Mouse (Mus musculus) T-helper 1 cell (primary cell): ENCODE data around the gene Rreb1.

Experiments used
- in situ Hi-C: fragments of 300-600 bp; cut with MboI, MseI; formaldehyde crosslinking; loops from one replicate; pipeline ENCODE4 v1.15.1; 2025; ENCODE audit warnings: high pct_unique_total_duplicates

Gene Rreb1

DNA sequence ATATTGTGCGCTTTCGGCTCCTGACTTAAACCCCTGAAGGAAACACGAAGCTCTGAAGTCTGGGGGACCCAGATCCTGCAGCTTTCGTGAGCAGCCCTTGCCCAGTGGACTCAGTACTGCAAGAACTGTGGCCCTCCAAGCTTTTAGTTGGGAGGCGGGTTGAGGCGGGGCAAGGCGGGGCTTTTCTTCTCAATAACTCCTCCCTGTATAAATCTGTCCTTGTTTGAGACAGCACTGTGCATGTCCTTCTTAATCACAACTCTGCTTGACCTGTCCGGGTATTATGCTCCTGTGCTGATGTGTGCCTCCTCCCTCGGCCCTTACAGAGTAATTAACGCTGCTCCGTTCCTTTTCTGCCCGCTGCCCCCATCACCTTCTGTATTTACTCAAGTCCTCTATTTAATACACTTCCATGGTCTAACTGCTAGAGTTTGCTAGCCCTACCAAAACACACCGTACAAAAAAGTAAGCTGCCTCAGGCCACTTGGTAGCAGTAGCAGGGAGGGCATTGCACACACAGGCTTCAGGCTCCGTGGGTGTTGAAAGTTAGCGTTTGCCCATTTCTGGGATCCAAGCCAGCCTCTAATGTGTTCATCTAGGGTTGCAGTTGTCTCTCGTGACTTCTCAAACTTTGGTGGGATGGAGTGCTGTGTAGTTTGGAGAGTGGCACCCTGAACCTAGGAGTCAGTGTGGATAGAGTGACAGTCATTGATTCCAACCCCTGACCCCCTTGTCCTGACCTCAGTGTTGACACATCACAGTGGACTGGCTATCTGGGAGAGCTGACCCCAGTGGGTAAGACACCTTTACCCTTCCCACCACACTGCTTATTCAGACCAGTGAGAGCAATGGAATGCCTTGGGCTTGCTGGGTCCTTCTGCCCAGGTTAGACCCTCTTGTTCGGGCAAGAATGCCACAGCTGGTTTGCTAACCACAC lies 164.0 kb downstream of the Rreb1 start:
- in situ Hi-C loops, result no loop called here

DNA sequence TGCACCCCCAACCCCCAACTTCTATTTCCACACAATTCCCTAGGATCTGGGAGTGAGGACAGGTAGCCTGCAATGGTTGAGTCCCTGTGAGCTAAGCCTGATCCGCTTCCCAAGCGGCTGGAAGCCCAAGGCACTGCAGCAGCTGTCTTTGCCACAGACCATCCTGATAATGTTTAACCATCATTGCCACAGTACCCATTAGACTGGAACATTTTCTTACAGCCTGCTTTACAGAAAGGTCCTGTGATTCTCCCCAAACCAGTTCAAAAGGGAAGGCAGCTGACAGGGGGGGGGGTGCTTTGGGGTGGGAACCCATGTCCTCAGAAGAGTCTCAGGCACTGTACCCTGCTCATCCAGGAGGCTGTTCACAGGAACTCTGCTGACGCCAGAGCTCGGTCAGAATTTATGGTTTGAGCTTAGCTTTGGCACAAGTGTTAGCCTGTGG lies 164.7 kb downstream of the Rreb1 start:
- in situ Hi-C loops, result no loop called here

GRCm38 (mm10) chr13:37943466-37943865 lies 165.3 kb downstream of the Rreb1 start:
- in situ Hi-C loops, result no loop called here

DNA sequence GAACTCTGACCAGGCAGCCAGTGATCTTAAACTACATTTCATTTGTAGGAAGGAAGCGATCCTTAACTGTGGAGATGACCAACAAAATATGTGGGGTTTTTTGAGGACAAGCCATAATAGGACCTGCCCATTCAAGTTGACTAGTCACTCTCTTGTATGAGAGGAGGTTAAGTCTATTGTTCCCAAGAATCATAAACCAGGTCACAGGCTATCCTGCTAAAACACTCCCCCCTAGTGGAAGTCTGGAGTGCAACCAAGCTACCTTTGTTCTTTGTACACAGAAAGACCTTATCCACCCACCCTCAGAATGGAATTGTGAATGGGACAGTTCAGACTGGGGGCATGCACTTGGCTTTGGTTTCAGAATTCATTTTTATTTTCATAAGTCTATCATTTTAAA lies 166.1 kb downstream of the Rreb1 start:
- in situ Hi-C loops, result no loop called here

DNA sequence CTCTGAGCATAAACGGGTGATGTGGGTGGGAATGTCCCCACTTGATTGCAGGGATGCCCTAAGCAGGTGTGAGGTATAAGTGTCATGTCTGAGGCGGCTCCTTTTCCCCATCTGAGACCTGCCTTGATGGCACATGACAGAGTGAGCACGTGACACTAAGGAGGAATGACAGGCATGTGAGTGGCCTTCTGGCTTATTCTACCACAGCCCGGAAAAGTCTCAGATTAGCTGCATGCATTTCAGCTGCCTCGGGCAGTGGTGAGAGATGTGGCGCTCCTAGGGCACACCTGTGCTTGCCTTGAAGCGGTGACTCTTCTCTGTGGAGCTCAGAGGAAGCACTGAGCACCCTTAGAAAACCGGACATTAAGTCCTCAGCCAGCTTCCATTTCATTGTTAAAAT lies 167.2 kb downstream of the Rreb1 start:
- in situ Hi-C loops, result no loop called here

DNA sequence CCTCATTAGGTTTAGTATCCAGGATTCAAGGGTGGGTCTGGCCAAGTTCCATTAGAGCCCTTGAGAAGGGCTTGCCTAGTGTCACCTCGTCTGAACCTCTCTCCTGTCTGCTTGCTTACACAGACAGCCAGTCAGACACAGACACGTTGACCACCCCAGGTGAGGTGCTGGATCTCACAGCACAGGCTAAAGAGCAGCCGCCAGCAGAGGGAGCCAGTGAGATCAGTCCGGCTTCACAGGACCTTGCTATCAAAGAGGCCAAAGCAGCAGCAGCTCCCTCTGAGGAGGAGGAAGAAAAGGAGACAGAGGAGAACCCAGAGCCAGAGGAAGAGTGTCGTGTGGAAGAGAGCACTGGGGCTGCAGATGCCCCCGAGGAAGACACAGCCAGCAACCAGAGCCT lies 168.5 kb downstream of the Rreb1 start:
- in situ Hi-C loops, result no loop called here

DNA sequence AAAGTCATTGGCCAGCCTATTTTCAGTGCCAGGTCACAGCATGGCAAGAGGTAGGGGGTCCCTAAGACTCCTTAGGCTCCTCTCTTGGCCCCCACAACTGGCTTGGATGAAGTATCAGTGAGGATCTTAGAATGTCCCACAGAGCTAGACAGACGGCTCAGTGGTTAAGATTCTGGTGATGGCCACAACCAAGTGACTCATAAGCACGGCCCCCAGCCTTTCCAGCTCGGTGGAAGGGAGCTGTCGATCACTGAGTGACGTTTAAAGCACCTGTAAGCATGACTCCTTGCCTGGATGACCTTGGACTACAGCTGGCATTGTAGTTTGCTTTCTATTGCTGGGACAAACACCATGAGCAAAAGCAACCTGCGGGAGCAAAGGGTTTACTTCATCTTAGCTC lies 174.8 kb downstream of the Rreb1 start:
- in situ Hi-C loops, result loop anchor here (10.0 kb wide), 1 partner anchor 418 kb away; no protein-coding TSS in a partner anchor

DNA sequence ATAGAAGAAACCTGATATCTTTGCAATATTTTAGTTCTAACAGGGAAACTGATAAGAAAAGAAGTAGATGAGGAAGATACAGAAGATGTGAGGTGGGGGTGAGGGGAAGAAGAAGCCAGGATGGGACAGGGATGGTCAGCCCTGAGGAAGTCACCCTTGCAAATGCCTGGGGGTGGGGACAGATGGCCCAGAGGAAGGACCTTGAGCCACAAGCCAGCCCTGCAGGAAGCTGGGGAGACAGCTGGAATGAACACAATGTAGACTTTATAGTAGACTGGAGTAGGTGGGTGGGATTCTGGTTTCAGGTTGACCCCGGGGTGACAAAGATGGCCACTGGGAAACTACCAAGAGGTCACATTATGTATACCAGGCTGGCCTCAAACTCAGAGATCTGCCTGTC lies 176.1 kb downstream of the Rreb1 start:
- in situ Hi-C loops, result loop anchor here (10.0 kb wide), 1 partner anchor 420 kb away; no protein-coding TSS in a partner anchor

- in situ Hi-C loops, result loop anchor here (10.0 kb wide), 1 partner anchor 424 kb away; no protein-coding TSS in a partner anchor
Measured at GRCm38 (mm10) chr13:37958498-37959238, 180.5 kb downstream of the Rreb1 start.

DNA sequence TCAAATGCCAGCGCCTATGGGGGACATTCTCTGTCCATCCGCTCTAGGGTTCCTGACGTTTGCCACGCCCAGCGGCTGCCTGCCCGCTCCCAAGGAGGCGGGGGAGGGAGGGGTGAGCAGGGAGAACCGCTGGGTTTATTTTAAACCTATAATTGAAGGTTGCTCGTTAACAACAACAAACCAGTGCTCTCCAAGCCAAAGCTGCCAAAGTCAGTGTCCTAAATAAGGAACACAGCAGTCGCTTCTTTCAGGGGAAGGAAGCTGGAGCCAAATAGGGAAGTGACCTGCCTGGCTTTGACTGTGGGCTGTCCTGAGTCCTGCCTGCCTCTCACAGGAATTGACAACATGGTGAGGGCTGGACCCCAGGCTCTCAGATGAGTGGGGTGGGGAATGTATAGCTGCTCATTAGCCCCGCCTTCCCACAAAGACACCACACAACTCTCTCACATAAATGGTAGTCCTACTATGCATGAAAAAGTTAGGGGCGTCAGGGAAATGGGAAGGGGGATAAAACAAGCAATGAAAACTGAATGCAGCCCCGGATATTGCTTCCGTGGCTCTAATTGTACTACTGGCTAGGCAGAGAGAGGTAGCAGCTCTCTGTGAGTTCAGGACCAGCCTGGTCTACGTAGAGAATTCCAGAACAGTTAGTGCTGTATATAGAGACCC lies 181.2 kb downstream of the Rreb1 start:
- in situ Hi-C loops, result loop anchor here (10.0 kb wide), 1 partner anchor 425 kb away; no protein-coding TSS in a partner anchor

DNA sequence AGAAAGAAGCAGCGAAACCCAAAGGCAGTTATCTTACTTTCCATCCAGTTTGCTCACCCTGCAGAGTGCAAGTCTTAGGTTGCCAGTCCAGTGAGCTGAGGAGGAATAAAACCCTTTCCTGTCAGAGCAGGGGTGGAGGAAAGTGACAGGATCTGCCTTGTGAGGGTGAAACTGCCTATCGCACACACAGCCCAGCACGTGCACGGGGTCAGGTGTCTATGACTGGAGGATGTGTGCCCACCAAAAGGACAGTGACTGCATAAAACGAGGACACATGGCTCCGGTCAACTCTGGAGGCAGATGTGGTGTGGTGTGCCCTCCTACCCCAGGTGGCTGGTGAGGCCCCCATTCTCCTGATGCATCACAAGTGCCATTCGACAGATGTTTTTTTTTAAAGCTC lies 181.7 kb downstream of the Rreb1 start:
- in situ Hi-C loops, result loop anchor here (5.0 to 10.0 kb wide), 2 partner anchors 425 to 508 kb away; no protein-coding TSS in a partner anchor

- in situ Hi-C loops, result loop anchor here (5.0 kb wide), 1 partner anchor 510 kb away; no protein-coding TSS in a partner anchor
Measured at GRCm38 (mm10) chr13:37962541-37962940, 184.3 kb downstream of the Rreb1 start.

DNA sequence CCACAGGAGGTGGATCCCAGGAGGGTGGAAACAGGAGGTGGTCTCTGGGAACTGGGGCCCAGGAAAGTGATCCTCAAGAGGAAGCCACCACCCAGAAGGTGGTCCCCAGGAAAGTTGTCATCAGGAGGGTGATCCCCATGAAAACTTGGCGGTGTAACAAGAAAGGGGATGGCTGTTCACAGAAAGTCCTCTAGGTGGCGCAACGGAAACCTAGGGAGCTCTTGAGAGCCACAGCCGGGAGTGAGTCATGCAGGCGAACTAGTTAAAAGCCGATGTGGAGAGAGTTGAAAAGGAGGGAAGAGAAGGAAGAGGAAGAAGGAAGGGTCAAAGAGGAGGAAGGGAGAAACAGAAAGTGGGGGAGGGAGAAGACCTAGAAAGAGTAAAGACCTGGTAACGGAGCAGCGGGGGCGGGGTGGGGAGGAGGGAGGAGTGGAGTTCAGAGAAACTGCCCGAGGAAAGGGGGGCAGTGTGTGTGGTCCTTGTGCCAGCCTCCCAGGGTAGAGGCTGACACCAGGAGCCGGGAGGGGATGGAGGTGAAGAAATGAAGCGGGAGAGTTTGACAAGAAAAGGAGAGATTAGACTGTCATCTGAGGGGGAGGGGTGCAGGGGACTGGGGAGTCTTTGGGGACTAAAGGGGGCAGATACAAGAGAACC lies 185.3 kb downstream of the Rreb1 start:
- in situ Hi-C loops, result loop anchor here (5.0 kb wide), 1 partner anchor 511 kb away; no protein-coding TSS in a partner anchor

GRCm38 (mm10) chr13:37964128-37965087 lies 186.2 kb downstream of the Rreb1 start:
- in situ Hi-C loops, result loop anchor here (5.0 kb wide), 1 partner anchor 512 kb away; no protein-coding TSS in a partner anchor

DNA sequence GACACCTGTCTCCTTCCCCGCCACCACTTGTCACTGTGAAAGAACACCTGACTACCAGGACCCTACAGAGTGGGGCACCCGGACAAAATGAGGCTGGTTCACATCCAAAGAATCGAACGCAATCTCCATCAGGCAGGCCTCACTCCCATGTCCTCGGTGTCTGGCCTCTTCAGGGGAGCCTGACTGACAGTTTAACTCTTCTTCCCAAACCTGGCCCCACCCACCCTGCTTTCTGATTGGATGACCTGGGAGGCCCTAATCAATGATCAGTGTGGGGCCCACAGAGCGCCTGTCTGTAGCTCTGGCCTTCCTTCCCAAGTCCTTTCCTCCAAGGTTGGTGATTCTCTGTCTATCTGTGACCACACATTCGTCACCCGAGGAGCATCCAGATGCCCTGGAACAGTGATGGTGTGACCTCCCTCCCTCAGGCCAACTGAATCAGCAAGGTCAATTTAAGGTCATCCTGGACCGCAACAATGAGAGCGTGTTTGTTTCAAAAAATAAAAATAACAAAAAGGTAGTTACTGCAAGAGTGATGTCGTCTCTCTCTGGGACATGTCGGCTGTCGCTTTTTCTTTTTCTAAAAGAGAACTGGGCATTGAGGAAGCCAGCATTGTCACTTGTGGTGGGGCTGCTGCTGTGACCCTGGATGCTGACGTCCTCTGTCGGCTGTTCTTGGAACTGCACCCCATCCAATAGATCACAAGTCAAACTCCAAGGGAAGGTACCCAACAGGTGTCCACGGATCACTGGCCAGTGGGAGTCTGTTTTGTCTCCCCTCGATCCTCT lies 187.1 kb downstream of the Rreb1 start:
- in situ Hi-C loops, result no loop called here

DNA sequence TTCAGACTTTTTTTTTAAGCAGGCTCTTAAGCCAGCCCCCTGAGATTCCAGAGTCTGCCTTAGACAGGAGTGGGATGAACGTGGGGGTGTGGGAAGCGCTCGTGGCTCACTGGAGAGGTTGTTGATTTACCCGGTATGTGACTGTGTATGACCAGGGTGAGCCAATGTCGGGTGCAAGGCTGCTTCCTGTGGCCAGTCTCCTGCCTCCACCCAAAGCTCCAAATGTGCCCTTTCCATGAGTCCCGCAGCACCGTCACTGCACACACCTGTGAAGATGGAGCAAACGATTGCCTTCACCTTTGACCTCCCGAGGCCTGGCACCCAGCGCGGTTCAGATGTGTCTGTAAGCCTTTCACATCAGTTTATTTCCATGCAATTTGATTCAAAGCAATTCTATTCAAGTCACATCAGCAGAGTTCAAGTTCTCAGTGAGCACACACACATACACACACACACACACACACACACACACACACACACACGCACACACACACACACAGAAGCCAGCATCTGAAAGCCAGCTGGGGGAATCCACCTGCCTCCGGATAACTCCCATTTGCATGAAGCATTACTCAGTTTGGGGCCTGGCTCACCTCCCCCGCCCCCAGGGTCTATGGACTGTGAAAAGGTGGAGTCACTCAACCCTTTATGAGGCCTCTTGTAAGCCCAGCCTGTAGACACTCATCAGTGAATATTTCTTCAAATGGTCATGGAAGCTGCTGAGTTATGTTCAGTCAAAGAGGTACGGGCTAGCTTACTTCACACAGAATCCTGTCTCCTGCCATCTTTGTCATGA lies 188.3 kb downstream of the Rreb1 start:
- in situ Hi-C loops, result no loop called here

DNA sequence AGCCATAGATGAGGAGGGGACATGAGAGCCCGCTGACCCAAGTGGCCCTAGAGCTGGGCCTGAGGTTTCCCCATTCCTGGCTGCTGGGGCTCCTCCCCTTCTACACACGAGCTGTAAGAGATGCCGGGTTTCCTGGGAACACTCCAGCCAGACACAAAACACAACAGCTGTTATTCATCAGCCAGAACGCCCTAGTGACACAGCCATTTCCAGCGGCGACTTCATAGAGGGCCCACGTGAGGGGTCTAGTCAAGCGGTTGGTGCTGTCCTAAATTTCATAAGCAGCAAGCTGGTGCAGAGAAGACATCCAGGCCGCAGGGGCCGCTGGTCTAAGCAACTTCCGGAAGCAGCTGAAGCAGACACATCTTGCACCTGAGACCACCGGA lies 188.8 kb downstream of the Rreb1 start:
- in situ Hi-C loops, result no loop called here

DNA sequence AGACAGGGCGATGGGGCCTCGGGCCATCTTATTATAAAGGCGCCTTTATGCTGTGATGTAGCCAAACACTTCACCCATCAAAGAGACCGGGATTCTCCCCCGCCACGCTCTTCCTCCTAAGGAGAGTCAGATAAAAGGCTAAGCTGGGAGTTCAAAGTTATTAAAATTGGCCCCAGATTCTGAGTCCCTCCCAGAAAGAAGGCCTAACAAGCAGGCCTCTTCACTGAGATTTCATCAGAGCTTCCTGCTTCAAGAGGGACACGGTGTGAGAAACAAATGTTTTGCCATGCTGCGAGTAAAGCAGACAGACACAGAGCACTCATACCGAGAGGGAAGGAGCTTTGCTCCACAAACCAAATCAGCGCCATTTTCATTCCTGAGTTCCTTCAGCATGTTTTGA lies 189.4 kb downstream of the Rreb1 start:
- in situ Hi-C loops, result no loop called here
